Mouse (Mus musculus) cerebellum, adult 2 months (tissue): ENCODE results near the gene Hils1. TPM values are rescaled to one million over a fixed set of nuclear protein-coding genes. Genes with fewer than 3 reads are reported as not detected.
"Not testable (repeated sequence)": the region's sequence is repeated elsewhere in the genome, so short reads cannot be mapped to it uniquely, and the experiment has no call there.

Source experiments
- DNase-seq, 2 experiments: peaks; one replicate each; pipeline ENCODE4 v3.0.0; 2021
- H3K27ac ChIP-seq: fragments of 200-500 bp; 2 replicates; pipeline ENCODE4 v1.5.1; 2012; ENCODE audit warnings: low read length, control low read depth, inconsistent platforms; ENCODE audit not compliant: insufficient read depth
- H3K27me3 ChIP-seq: fragments of 200-500 bp; 2 replicates; pipeline ENCODE4 v1.6.1; 2012; ENCODE audit warnings: inconsistent platforms, mild to moderate bottlenecking, low read length, moderate library complexity; ENCODE audit not compliant: control insufficient read depth, insufficient read depth
- H3K4me1 ChIP-seq: fragments of 200-500 bp; 2 replicates; pipeline ENCODE4 v1.6.1; 2011; ENCODE audit warnings: low read length; ENCODE audit not compliant: control insufficient read depth, insufficient read depth
- H3K4me3 ChIP-seq: fragments of 200-500 bp; replicated peaks from 2 replicates; pipeline ENCODE3; 2011; ENCODE audit warnings: mild to moderate bottlenecking, low read depth, low read length, control low read depth; ENCODE audit not compliant: insufficient read depth
- CTCF ChIP-seq: fragments of 200-500 bp; IDR thresholded peaks from 2 replicates; pipeline ENCODE4 v1.5.1; 2011; ENCODE audit warnings: low read depth, mild to moderate bottlenecking, control low read depth, low read length, moderate library complexity, borderline replicate concordance; ENCODE audit not compliant: insufficient read depth
- POLR2A ChIP-seq: fragments of 200-500 bp; IDR thresholded peaks from 2 replicates; pipeline ENCODE4 v1.6.1; 2011; ENCODE audit warnings: low read length, control low read depth, borderline replicate concordance; ENCODE audit not compliant: insufficient read depth
- WGBS: fragments of 180-500 bp; shearing (Covaris S2); methylation state at CpG from one replicate; pipeline ENCODE4 v1.1.7; 2018; 5-methylcytosine and 5-hydroxymethylcytosine counted together
- polyA plus RNA-seq: library from polyadenylated mRNA; depleted of rRNA; stranded (reverse); fragments of >200 nt; gene quantifications from 2 replicates; pipeline ENCODE4 v1.2.3, GENCODE M21; 2012; rRNA removed

Gene Hils1
- polyA plus RNA-seq, 1 experiment, result not detected

DNA sequence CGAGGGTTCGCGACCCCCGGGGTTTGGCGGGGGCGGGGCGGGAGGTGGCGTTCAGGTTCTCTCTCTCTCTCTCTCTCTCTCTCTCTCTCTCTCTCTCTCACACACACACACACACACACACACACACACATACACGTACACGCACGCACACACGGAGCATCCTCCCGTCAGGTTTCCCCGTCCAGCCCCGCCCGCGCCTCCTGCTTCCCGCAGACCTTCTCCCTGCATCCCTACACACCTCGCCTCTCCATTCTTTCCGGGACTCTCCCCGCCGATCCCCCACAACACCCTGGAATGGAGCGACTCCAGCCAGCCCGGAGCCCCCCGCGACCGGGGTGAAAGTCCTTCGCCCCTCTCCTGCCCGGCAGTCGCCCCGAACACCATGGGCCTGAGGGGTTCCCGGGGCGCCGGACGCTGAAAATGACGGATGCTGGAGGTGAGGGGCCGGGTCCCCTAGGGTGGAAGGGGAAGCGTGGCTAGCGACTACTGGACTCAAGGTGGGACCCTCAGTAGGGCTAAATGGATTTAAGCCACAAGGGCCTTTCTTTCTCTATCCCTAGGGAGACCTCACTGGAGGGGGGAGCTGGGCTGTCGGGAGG is 42.8 kb downstream of the Hils1 start:
- H3K27me3 ChIP-seq, result no peaks in the 10 kb centered on the region
- under 1% methylated on average over 37 of the region's 40 CpGs for WGBS
- peaks cover 28% of the 10 kb centered on the region; the same call in 1 of the 2 replicates for H3K4me1 ChIP-seq
- TF ChIP-seq CTCF (no peak), POLR2A (peak; percentile 49; the same call in 1 of the 2 replicates)
- H3K27ac ChIP-seq, result peak overlapping the region; percentile 85
- H3K4me3 ChIP-seq, result peak overlapping the region; percentile 81
- peak; percentile 81 for DNase-seq

DNA sequence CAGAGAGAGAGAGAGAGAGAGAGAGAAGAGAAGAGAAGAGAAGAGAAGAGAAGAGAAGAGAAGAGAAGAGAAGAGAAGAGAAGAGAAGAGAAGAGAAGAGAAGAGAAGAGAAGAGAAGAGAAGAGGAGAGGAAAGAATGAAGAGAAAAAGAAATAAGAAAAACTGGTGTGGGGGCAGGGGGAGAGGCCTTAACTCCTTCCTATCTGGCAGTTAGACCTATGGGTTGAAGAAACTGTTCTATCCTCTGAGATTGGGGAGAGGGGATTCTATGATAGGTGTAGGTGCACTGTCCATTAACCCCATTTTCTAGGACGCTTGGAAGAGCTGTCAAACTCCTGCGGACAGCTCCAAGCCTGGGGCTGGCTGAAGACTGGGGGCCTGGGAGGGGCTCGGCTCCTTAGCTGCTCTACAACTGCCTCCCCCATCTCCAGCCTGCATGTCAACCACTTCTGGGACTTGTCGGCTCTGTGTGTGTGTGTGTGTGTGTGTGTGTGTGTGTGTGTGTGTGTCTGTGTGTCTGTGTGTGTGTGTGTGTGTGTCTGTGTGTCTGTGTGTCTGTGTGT is 43.5 kb downstream of the Hils1 start:
- Histone ChIP-seq H3K4me3 (peak overlapping the region; percentile 81), H3K4me1 (peaks cover 31% of the 10 kb centered on the region), H3K27ac (peak overlapping the region; percentile 85)
- not testable (repeated sequence) for H3K27me3 ChIP-seq, DNase-seq
- 3% methylated on average over 4 of the region's 4 CpGs for WGBS

DNA sequence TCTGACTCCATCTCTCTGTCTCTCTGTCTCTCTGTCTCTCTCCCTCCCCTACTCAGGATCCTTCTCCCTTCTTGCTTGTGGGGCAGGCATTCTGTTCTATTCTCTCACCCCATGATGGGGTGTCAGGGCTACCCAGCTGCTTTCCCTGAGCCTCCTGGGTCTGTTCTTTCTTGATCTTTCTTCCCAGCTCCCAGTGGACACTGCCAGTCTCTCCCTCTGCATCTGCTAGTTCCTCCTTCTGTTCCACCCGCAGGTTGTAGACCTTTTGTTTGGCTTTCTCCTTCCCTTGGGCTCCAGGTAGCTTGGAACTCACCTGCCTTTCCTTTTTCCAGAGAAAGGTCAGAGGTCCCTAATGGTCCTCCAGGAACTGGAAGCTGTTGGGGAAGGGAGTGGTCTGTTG is 44.0 kb downstream of the Hils1 start:
- 0% methylated on average over 1 of the region's 1 CpGs for WGBS
- TF ChIP-seq CTCF (no peak), POLR2A (no peak)
- Histone ChIP-seq H3K4me3 (peak overlapping the region; percentile 79), H3K4me1 (peaks cover 31% of the 10 kb centered on the region), H3K27me3 (no peaks in the 10 kb centered on the region), H3K27ac (peak overlapping the region; percentile 64)
- peak in 1 of 2 experiments; percentile 50 for DNase-seq

DNA sequence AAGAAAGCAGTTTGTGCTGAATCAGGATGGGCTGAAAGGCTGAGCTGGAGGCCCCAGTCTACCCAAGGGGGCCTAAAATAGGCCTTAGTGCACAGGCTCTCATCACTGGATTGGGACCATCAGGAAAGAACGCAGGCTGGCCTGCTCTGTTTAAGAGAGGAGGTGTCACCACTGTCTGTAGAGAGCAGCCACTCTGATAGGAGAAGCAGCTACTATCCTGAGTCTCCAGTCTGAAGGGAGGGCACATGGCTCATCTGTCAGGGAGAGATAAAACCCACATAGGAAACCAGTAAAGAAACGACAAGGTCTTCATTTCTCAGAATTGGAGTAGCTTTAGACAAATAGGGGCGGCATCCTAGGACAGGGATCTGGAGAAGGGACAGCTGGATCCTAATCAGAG is 44.7 kb downstream of the Hils1 start:
- WGBS, result 22% methylated on average over 3 of the region's 3 CpGs
- H3K4me1 ChIP-seq, result peaks cover 32% of the 10 kb centered on the region
- H3K27ac ChIP-seq, result peak overlapping the region; percentile 64
- DNase-seq, result no peak
- TF ChIP-seq POLR2A (no peak), CTCF (no peak)
- no peaks in the 10 kb centered on the region for H3K27me3 ChIP-seq
- H3K4me3 ChIP-seq, result peak overlapping the region; percentile 79

DNA sequence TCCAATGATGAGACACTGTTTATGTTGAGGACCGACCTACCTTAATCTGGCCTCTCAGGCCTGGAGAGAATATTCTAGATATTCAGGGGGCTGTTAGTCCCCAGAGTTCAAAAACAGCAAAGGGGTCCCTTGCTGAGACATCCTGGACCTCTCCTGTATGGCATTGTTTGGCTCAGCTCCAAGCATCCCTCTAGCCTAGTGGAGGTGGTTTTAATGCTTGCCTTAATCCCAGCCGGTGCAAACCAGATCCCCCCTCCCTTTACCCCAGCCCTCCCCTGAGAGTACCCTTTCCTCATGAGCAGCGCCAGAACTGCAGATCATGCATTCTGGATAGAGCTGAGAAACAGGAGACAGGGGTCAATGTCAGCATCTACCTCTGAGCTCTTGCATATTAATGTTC is 45.1 kb downstream of the Hils1 start:
- Histone ChIP-seq H3K4me3 (peak overlapping the region; percentile 79), H3K27ac (no peak overlapping the region), H3K27me3 (no peaks in the 10 kb centered on the region), H3K4me1 (peaks cover 36% of the 10 kb centered on the region)
- no peak for DNase-seq
- TF ChIP-seq POLR2A (no peak), CTCF (no peak)
- 21% methylated on average over 3 of the region's 3 CpGs for WGBS

DNA sequence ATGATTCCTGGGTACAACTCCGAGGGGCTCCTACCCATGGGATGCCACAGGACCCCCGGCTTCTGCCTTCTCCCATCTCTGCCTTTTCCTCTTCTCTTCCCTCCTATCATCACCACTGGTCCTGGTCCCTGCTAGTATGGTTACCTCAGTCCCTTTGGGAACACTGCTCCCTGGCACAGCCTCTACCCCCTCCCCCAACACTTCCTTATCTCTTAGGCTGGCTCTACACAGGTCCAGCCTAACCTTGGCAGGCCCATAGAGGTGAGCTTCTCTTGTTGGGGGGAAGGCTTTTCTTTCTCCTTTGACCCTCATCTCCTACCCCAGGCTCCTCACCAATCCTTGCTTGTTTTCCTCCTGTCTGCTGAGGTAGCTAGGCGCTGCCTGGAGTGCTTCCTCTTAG is 48.1 kb downstream of the Hils1 start:
- H3K4me3 ChIP-seq, result no peak overlapping the region
- 90% methylated on average over 3 of the region's 3 CpGs for WGBS
- H3K27ac ChIP-seq, result no peak overlapping the region
- TF ChIP-seq POLR2A, result no peak
- no peak for TF ChIP-seq CTCF
- H3K4me1 ChIP-seq, result peaks cover 44% of the 10 kb centered on the region
- no peak for DNase-seq
- no peaks in the 10 kb centered on the region for H3K27me3 ChIP-seq

Other genes with a start within 250 kb of the Hils1 start
- gene Cdc34b, start 225.8 kb upstream of the Hils1 start, polyA plus RNA-seq, result 0.33 and 0.48 TPM in 2 replicates
- gene Tmem92, start 184.9 kb upstream of the Hils1 start, polyA plus RNA-seq, result not detected in 2 replicates
- gene Col1a1, start 31.4 kb upstream of the Hils1 start, polyA plus RNA-seq, result 4.5 and 5.5 TPM in 2 replicates
- 1.9 and 3.9 TPM in 2 replicates for gene Sgca, start 8.7 kb downstream of the Hils1 start, polyA plus RNA-seq
- gene Ppp1r9b, start 23.4 kb downstream of the Hils1 start, polyA plus RNA-seq, result 149 and 153 TPM in 2 replicates
- gene Samd14, start 42.3 kb downstream of the Hils1 start, polyA plus RNA-seq, result 80.7 and 89.4 TPM in 2 replicates
- gene Pdk2, start 73.8 kb downstream of the Hils1 start, polyA plus RNA-seq, result 219 and 247 TPM in 2 replicates
- 49.4 and 55.5 TPM in 2 replicates for gene Itga3, start 109.2 kb downstream of the Hils1 start, polyA plus RNA-seq
- gene Dlx3, start 152.5 kb downstream of the Hils1 start, polyA plus RNA-seq, result 0.38 TPM in 2 replicates
- gene Dlx4, start 178.7 kb downstream of the Hils1 start, polyA plus RNA-seq, result 0.70 and 1.4 TPM in 2 replicates